Mouse (Mus musculus) kidney, adult 2 months (tissue): ENCODE data around the gene Ankrd60. TPM values are rescaled to one million over a fixed set of nuclear protein-coding genes. Genes with fewer than 3 reads are reported as not detected.

Experiments
- DNase-seq: peaks from one replicate; pipeline ENCODE4 v3.0.0; 2021
- H3K27ac ChIP-seq: fragments of 200-500 bp; 2 replicates; pipeline ENCODE4 v1.5.1; 2012; ENCODE audit warnings: low read depth, low read length, control low read depth, inconsistent platforms; ENCODE audit not compliant: insufficient read depth
- H3K27me3 ChIP-seq: fragments of 200-500 bp; replicated peaks from 2 replicates; pipeline ENCODE4 v1.6.1; 2012; ENCODE audit warnings: mild to moderate bottlenecking, moderate library complexity, low read length, inconsistent platforms; ENCODE audit not compliant: control insufficient read depth, insufficient read depth
- H3K36me3 ChIP-seq: fragments of 200-500 bp; 2 replicates; pipeline ENCODE4 v1.6.1; 2012; ENCODE audit warnings: mild to moderate bottlenecking, moderate library complexity, low read length, inconsistent platforms; ENCODE audit not compliant: control insufficient read depth, insufficient read depth
- H3K4me1 ChIP-seq: fragments of 200-500 bp; 2 replicates; pipeline ENCODE4 v1.6.1; 2011; ENCODE audit warnings: low read length; ENCODE audit not compliant: control insufficient read depth, insufficient read depth
- H3K4me3 ChIP-seq: fragments of 200-500 bp; 2 replicates; pipeline ENCODE4 v1.5.1; 2011; ENCODE audit warnings: mild to moderate bottlenecking, low read depth, low read length, control low read depth; ENCODE audit not compliant: insufficient read depth
- CTCF ChIP-seq: fragments of 200-500 bp; conservative IDR thresholded peaks from 2 replicates; pipeline ENCODE4 v1.5.1; 2011; ENCODE audit warnings: low read depth, mild to moderate bottlenecking, control low read depth, low read length, moderate library complexity, mixed read lengths; ENCODE audit not compliant: insufficient read depth, insufficient read length
- POLR2A ChIP-seq: fragments of 200-500 bp; IDR thresholded peaks from one replicate; pipeline ENCODE4 v1.6.1; 2011; ENCODE audit warnings: low read depth, low read length, control low read depth
- WGBS: fragments of 180-500 bp; shearing (Covaris S2); methylation state at CpG from one replicate; pipeline ENCODE4 v1.1.7; 2018; 5-methylcytosine and 5-hydroxymethylcytosine counted together
- polyA plus RNA-seq: library from polyadenylated mRNA; depleted of rRNA; stranded (reverse); fragments of >200 nt; gene quantifications from 2 replicates; pipeline ENCODE4 v1.2.3, GENCODE M21; 2012

Ankrd60 gene
- polyA plus RNA-seq, 1 experiment, result 0.09 TPM

DNA sequence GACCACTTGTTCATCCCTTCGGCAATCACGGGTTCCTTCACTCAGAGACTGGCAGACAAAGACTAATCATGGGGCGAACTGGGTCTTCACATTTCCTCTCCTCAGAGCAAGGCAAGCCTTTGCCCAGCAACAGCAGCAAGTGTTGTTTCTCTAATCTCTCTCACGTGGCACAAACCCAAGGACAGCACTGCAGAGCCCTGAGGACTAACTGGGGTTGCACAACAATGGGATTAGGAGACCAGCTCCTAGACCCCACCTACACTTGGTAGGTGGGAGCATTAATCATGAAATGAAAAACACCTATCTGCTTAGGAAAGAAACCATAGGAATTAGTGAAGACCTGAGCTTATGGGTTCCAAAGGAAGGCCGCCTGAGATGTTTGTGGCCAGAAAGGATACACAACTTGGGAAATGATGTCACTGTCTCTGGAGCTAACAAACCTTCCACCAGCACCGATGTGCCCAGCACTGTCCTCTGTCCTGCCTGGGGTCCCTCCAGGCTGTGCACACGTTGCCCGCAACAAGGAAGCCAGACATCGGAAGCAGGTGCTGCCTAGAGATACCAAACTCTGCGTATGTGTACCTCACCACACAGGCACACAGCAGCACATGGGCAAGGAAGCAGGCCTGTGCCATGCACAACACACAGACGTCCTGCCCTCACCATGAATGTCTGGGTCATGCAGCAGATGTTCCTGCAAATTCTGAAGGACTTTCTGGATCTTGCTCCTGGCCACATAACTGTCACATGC lies 16.3 kb upstream of the Ankrd60 start:
- WGBS, result 89% methylated on average over 11 of the region's 11 CpGs
- no peak for DNase-seq

DNA sequence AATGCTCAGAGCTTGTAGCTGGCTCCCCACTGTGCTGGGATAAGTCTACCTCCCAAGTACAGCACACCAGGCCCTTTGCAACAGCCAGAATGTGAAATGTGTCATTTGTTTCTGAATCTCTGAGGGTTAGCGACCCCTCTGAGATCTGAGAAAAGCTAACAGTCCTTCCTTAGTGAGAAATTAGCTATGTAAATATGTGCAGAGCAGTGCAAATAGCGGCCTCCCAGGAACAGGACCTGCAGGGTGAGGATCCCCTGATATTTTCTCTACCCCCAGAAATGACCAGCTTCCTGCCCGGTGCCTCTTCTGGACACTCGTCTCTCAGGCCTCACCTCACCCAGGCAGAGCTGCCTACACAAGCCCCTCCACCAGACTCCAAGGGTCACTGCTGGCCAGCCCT lies 15.7 kb upstream of the Ankrd60 start:
- Histone ChIP-seq H3K4me3 (no peak overlapping the region), H3K27me3 (no peaks in the 10 kb centered on the region), H3K36me3 (no peaks in the 10 kb centered on the region), H3K4me1 (no peaks in the 10 kb centered on the region), H3K27ac (no peak overlapping the region)
- TF ChIP-seq POLR2A (no peak), CTCF (no peak)
- DNase-seq, result no peak
- 85% methylated on average over 4 of the region's 4 CpGs for WGBS

More for the DNA sequence above, 16.3 kb upstream of the Ankrd60 start:
- Histone ChIP-seq H3K4me3 (no peak overlapping the region), H3K27ac (no peak overlapping the region), H3K4me1 (no peaks in the 10 kb centered on the region), H3K27me3 (no peaks in the 10 kb centered on the region), H3K36me3 (no peaks in the 10 kb centered on the region)
- TF ChIP-seq CTCF (no peak), POLR2A (no peak)

DNA sequence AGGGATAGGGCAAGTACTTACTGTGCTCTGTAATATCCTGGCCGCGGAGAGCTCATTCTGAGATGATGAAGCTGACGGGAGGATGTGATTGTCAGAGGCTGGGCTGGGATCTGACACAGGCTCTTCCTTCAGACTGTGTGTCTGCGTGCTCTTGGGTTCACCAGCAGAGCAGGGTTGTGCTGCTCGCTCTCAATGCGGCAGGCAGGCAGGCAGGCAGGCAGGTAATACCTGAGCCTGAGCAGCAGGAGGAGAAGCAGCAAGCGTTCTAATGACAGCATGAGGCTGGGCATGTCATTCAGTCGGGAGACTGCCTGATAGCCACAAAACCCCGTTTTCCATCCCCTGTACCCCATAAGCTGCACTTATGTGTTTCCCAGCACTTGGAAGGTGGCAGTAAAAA lies 14.6 kb upstream of the Ankrd60 start:
- no peaks in the 10 kb centered on the region for H3K4me1 ChIP-seq
- H3K36me3 ChIP-seq, result no peaks in the 10 kb centered on the region
- WGBS, result 86% methylated on average over 9 of the region's 9 CpGs
- no peaks in the 10 kb centered on the region for H3K27me3 ChIP-seq
- TF ChIP-seq POLR2A (no peak), CTCF (no peak)
- no peak for DNase-seq
- no peak overlapping the region for H3K27ac ChIP-seq
- no peak overlapping the region for H3K4me3 ChIP-seq

DNA sequence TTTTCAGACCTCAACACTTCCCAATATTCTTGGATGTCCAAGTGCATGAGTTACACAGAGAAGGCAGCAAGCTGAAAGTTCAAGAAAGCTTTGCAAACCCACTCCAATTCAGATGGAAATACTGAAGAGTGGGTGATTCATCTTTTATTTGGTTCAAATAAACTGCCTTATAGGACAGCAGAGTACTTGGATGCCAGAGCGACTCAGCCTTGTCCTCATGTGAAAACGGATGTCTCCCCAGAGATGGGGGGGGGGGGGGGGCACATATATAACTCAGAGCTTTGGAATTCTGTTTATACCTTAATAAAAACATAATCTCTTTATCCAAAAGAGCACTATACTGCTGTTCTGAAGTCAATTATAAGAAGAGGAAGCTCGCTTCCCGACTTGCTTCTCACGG lies 9.2 kb upstream of the Ankrd60 start:
- Histone ChIP-seq H3K27ac (no peak overlapping the region), H3K36me3 (no peaks in the 10 kb centered on the region), H3K27me3 (no peaks in the 10 kb centered on the region), H3K4me3 (no peak overlapping the region), H3K4me1 (no peaks in the 10 kb centered on the region)
- DNase-seq, result no peak
- TF ChIP-seq POLR2A, result no peak
- no peak for TF ChIP-seq CTCF
- 91% methylated on average over 5 of the region's 5 CpGs for WGBS

DNA sequence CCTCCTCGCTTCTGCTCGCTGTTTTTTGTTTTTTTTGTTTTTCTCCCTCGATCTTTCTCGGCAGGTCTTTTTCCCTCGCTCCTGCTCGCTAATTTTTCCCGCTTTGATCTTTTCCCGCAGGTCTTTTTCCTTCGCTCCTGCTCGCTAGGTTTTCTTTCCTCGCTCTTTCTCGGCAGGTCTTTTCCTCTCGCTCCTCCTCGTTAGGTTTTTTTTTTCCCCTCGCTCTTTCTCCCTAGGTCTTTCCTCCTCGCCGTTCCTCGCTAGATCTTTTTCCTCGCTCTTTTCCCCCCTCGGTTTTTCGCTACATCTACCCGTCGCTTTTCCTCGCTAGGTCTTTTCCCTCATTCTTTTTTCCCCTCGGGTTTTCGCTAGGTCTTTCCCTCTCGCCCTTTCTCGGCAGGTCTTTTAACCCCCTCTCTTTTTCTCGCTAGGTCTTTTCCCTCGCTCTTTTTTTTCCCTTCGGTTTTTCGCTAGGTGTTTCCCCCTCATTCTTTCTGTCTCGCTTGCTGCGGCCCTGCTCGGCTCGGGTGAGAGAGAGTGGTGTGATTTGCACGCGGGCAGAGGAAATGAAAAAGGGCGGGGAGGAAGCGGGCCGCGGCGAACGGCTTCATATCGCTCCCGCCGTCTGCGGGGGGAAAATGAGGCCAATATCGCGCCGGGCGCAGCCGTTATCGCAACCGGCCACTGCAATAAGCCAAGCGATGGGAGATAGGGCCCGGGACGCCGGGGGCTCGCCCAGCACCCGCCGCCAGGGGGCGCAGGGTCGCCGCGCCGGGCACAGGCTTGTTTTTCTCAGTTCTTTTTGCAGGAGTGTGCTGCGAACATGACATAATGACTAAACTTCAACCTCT lies 8.2 kb upstream of the Ankrd60 start:
- Histone ChIP-seq H3K27me3 (no peaks in the 10 kb centered on the region), H3K4me3 (no peak overlapping the region), H3K36me3 (no peaks in the 10 kb centered on the region), H3K27ac (no peak overlapping the region), H3K4me1 (no peaks in the 10 kb centered on the region)
- TF ChIP-seq CTCF, result peak; percentile 52
- no peak for TF ChIP-seq POLR2A
- peak; percentile 66 for DNase-seq
- WGBS, result 28% methylated on average over 68 of the region's 68 CpGs

GRCm38 (mm10) chr2:173585387-173586117 lies 7.4 kb upstream of the Ankrd60 start:
- H3K4me3 ChIP-seq, result no peak overlapping the region
- no peak for TF ChIP-seq CTCF
- no peak for TF ChIP-seq POLR2A
- DNase-seq, result no peak
- 62% methylated on average over 54 of the region's 54 CpGs for whole genome bisulfite sequencing
- H3K27me3 ChIP-seq, result no peaks in the 10 kb centered on the region
- no peaks in the 10 kb centered on the region for H3K36me3 ChIP-seq
- H3K27ac ChIP-seq, result no peak overlapping the region
- H3K4me1 ChIP-seq, result no peaks in the 10 kb centered on the region
